Mouse (Mus musculus) left cerebral cortex, postnatal 10 days (tissue): ENCODE results near the gene Heyl. TPM values are rescaled to one million over a fixed set of nuclear protein-coding genes. Genes with fewer than 3 reads are reported as not detected.

Experiments used
- DNase-seq, 2 experiments: peaks; one replicate each; pipeline ENCODE4 v3.0.0; 2021 to 2022; ENCODE audit warnings: low spot score in 2 of 2, mixed read lengths in 1 of 2; ENCODE audit errors: extremely low spot score in 1 of 2
- intact Hi-C: fragments of 180-260 bp; cut with DNase I; formaldehyde crosslinking; loops from one replicate; pipeline ENCODE4 v1.15.1; 2025
- total RNA-seq, 2 experiments: library from RNA; stranded (reverse); gene quantifications; 2 replicates each; pipeline ENCODE4 v1.2.3; 2021

The Heyl gene
- 1 to 10 TPM; 6.6 to 7.2 TPM for total RNA-seq

DNA sequence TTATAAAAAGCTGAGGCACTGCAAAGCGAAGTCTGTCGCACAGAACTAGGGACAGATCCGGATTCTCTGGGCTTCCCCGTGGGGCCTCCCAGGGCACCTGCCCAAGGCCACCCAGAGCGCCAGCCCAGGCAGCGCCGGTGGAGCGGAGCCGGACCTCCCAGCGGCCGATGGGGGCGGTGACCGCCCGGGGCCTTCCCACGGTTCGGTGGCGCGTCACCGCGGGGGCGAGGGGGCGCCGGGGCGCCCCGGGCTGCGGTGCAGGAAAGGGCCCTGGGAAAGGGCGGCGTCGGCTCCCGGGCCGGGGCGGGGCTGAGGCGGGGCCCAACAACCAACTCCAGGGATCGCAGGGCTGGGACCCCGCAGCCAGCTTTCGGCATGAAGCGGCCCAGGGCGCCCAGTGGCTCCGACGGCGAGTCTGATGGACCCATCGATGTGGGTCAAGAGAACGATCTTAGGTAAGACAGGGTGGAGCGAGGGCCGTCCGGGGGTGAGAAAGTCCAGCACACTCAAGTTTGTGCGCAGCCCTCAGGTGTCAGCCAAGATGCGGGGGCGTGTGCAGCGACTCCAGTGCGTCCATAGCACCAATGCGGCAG, at the start of gene Heyl:
Gene Heyl (plus strand): TSS at position 65 of the 593 bp plus-strand sequence.
- intact Hi-C loops: no loop called here
- DNase-seq: peak in 1 of 2 experiments; percentile 80

GRCm38 (mm10) chr4:123184816-123185215, 48.5 kb upstream of the Heyl start:
- intact Hi-C loops: no loop called here

DNA sequence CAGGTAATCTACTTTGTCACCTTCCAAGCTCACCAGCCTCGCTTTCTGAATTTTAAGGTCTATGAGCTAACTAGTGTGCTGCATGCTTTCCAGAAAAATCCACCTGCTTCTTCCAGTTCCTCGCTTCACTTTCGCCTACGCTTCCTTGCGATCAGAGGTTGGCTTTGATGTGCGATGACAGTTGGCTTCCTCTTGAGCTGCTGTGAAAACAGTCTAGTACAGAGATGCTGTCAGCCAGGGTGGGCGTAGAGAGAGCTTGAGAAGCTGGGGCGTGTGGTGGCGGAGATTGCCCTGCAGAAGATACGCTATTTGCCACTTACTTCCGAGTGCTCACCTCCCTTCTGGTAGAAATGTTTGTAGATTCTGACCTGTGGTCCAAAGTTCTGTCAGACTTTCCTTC, 41.0 kb upstream of the Heyl start:
- intact Hi-C loops: no loop called here
- DNase-seq: no peak

More at GRCm38 (mm10) chr4:123184816-123185215, 48.5 kb upstream of the Heyl start:
- DNase-seq: peak; percentile 50 to 57

DNA sequence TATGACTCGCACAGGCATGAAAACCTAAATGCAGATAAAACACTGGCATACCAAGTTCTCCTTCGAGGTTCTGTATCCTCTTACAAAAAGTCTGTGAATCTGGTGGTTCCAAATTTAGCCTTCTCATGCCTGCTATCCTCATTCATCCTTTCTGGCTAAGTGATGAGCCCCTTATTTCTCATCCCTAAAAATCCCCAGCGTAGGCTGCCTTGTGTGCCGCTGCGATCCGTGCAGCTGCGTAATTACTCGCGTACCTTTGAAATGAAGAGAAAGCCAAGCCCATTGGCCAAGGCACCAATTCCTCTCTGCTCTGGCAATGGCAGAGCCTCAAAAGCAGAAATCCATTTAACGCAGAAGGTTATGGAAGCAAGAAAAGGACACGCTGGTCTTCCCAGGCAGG, 39.6 kb upstream of the Heyl start:
- no peak for DNase-seq
- intact Hi-C loops: no loop called here

DNA sequence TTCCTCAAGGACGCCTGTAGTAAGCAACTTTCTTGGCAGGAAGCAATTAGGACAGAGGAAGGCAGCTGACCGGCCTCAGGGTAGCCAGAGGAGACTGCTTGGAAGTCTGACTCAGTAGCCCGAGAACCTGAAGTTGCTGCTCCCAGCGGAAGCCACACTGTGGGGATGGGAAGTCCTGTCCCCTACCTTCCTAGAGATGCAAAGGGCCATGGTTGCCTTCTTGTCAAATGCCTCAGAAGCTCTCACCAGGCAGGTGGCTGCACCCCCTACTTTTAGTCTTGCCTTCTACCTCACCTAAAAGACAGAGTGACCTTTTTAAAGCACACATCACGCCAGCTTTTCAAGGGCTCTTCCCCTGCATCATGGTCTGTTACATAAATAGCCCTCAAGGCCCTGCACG, 36.7 kb upstream of the Heyl start:
- no peak for DNase-seq

GRCm38 (mm10) chr4:123200771-123201185, 32.6 kb upstream of the Heyl start:
- DNase-seq: peak in 1 of 2 experiments; percentile 75
- intact Hi-C loops: loop anchor here (5.0 kb wide), 1 partner anchor 43 kb away; no protein-coding TSS in a partner anchor

More for the DNA sequence above, 36.7 kb upstream of the Heyl start:
- intact Hi-C loops: no loop called here

GRCm38 (mm10) chr4:123201186-123202093, 31.9 kb upstream of the Heyl start, which contains the start of gene Nt5c1a:
Gene Nt5c1a, plus strand, starts transcription at chr4:123201504.
- intact Hi-C loops: loop anchor here (5.0 kb wide), 1 partner anchor 44 kb away; no protein-coding TSS in a partner anchor
- peak in 1 of 2 experiments; percentile 72 for DNase-seq

- no peak for DNase-seq
- intact Hi-C loops: loop anchor here (5.0 kb wide), 1 partner anchor 45 kb away; no protein-coding TSS in a partner anchor
Measured at GRCm38 (mm10) chr4:123202094-123202420, 31.3 kb upstream of the Heyl start.

DNA sequence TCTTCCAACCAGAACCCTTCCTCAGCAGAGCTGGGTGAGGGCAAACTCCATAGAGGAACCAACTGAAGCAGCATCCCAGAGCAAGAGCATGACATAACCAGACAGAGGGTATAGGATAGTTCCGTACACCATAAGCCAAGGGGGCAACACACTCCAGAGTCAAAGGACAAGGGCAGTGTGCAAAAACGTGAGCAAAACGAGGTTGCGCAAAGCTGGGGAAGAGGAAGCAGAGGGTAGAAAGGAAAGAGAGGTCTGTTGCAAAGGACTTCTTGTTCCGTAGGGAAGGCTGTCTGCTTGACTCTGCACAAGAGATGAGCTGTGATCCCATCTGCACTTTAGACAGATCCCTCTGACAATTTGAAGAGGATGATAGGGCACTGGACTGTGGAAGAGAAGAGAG, 26.0 kb upstream of the Heyl start:
- DNase-seq: no peak
- intact Hi-C loops: no loop called here

DNA sequence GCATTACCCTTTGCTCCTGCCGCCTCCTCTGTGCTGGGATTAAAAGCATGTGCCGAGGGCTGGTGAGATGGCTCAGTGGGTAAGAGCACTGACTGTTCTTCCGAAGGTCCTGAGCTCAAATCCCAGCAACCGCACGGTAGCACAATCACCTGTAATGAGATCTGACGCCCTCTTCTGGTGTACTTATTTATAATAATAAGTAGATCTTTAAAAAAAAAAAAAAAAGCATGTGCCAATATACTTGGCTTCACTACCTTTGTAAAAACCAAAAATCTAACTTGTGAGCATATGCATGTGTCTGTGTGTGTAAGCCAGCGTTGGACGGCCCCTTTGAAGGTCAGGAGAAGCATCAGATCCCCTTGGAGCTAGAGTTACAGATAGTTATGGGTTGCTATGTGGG, 22.4 kb upstream of the Heyl start:
- intact Hi-C loops: no loop called here
- DNase-seq: no peak

DNA sequence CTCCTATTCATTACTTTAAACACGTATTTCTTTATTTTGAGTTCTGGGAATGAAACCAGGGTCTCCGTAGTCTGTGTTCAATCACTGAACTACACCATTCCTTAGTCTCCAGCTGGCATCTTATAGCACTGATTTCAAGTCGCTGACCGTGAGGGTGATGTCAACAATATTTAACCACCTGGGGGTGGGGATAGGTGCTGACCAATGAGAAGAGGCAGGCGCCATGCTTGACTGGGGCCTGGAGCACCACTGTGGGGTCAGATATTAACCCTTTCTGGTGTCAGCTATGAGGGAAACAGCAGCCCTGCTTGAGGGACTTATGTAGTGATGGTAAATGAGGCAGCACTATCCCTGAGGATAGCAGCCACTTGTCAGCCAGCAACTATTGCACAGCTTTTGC, 21.9 kb upstream of the Heyl start:
- intact Hi-C loops: no loop called here
- DNase-seq: no peak

DNA sequence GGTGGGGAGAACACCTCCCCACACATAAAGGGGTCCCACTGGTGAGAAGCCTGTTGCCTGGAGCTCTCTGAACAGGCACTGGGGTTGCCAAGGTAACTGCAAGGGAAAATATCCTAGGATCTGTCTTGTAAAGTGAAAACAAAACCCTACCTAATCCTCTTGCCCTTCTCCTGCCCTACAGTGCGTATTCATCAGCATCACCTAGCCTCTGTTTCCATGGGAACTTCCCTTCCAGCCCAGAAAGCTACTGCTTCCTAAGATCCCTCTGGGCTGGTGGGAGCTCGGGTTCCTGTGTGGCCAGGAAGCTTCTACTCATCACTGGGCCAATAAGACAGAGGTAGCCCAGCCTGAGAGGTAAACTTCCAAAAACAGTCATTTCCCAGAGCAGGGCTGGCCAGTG, 21.0 kb upstream of the Heyl start:
- intact Hi-C loops: no loop called here
- no peak for DNase-seq

GRCm38 (mm10) chr4:123213975-123214374, 19.4 kb upstream of the Heyl start:
- DNase-seq: no peak
- intact Hi-C loops: no loop called here

- no peak for DNase-seq
- intact Hi-C loops: no loop called here
Measured at GRCm38 (mm10) chr4:123215367-123215766, 18.0 kb upstream of the Heyl start.

DNA sequence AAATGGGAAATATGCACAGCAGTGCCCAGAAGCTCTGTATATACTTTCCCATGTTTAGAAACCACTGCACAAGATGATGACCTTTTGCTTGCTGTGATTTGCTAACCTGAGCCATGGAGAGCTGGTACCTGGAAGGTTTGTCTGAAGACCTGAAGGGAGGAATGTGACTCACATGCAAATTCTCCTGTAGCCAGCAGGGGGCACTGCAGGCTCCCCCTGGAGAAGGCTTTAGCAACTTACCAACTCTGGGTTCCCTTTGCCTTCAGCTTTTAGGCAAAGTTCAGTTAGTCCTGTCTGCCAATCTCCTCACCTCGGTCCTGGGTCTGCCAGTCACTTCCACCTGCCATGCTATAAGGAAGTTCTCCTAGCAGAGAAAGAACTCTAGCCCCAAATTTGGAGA, 16.6 kb upstream of the Heyl start:
- intact Hi-C loops: no loop called here
- no peak for DNase-seq

DNA sequence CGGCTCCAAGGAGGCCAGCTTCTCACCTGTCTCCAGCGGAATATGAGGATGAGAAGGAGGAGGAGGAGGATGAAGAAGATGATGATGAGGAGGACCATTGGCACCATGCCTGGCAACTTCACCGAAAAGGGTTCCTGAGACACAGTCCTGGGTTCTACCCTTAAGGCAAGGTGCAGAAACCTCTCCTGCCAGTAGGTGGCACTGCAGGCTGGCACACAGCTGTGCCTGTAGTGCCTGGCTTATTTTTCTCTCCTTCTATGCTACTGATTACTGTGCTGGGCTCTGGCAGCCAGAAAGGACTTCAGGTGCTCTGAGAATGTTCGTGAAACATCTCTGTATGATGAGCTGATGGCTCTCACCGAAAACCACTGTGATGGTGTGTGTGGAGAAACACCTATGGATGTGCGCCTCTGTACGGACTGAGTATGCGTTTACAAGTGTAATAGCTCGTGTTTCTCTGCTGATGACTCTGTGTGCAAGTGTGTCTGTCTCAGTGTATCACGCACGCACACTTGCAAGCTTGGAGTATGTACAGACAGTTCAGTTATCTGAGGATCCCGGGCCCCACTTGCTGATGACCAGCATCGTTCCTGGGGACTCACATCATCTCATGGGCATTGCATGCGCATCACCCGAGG, 13.5 kb upstream of the Heyl start:
- peak; percentile 60 to 81 for DNase-seq
- intact Hi-C loops: loop anchor here (2.0 kb wide), 1 partner anchor 35 kb away; no protein-coding TSS in a partner anchor

- no peak for DNase-seq
- intact Hi-C loops: no loop called here
Measured at GRCm38 (mm10) chr4:123220637-123221036, 12.7 kb upstream of the Heyl start.

GRCm38 (mm10) chr4:123223309-123223708, 10.0 kb upstream of the Heyl start:
- intact Hi-C loops: no loop called here
- DNase-seq: no peak

- DNase-seq: peak in 1 of 2 experiments; percentile 60
- intact Hi-C loops: no loop called here
Measured at GRCm38 (mm10) chr4:123225718-123226403, 7.5 kb upstream of the Heyl start.
